Mouse (Mus musculus) embryonic facial prominence, embryonic 15.5 days (tissue): ENCODE data around the gene Slc2a13. TPM values are rescaled to one million over a fixed set of nuclear protein-coding genes. Genes with fewer than 3 reads are reported as not detected.

Source experiments
- ATAC-seq: fragments of 200-750 bp; cut with Nextera tagmentation; 2 replicates; pipeline ENCODE4 v1.8.0; 2017; ENCODE audit warnings: low read depth, moderate TSS enrichment; ENCODE audit not compliant: insufficient number of reproducible peaks, low FRiP score, low TSS enrichment
- H3K27ac ChIP-seq: fragments of 300-500 bp; sonication (generic); replicated peaks from 2 replicates; pipeline ENCODE4 v1.5.1; 2015; ENCODE audit warnings: mild to moderate bottlenecking, inconsistent platforms
- H3K27me3 ChIP-seq: fragments of 300-500 bp; sonication (generic); 2 replicates; pipeline ENCODE4 v1.6.1; 2015; ENCODE audit warnings: inconsistent platforms
- H3K36me3 ChIP-seq: fragments of 300-500 bp; sonication (generic); 2 replicates; pipeline ENCODE4 v1.6.1; 2015; ENCODE audit warnings: mild to moderate bottlenecking, inconsistent platforms
- H3K4me1 ChIP-seq: fragments of 300-500 bp; sonication (generic); 2 replicates; pipeline ENCODE4 v1.6.1; 2015; ENCODE audit warnings: inconsistent platforms
- H3K4me2 ChIP-seq: fragments of 300-500 bp; sonication (generic); replicated peaks from 2 replicates; pipeline ENCODE4 v1.6.1; 2015; ENCODE audit warnings: mild to moderate bottlenecking, inconsistent platforms
- H3K4me3 ChIP-seq: fragments of 300-500 bp; sonication (generic); replicated peaks from 2 replicates; pipeline ENCODE4 v1.5.1; 2015; ENCODE audit warnings: mild to moderate bottlenecking, inconsistent platforms
- H3K9ac ChIP-seq: fragments of 300-500 bp; sonication (generic); 2 replicates; pipeline ENCODE4 v1.6.1; 2015; ENCODE audit warnings: inconsistent platforms
- H3K9me3 ChIP-seq: fragments of 300-500 bp; sonication (generic); replicated peaks from 2 replicates; pipeline ENCODE4 v1.6.1; 2016; ENCODE audit warnings: inconsistent platforms
- WGBS: fragments of 180-500 bp; shearing (Covaris S2); methylation state at CpG from one replicate; pipeline ENCODE4 v1.1.7; 2015; 5-methylcytosine and 5-hydroxymethylcytosine counted together
- polyA plus RNA-seq: library from polyadenylated mRNA; unstranded; fragments of >200 nt; fragmentation: Nextera tagmentation; extraction: Ambion mirVana; gene quantifications from 2 replicates; pipeline ENCODE4 v1.2.1, GENCODE M21; 2015

The Slc2a13 gene
- 2.3 and 2.6 TPM in 2 replicates for polyA plus RNA-seq

DNA sequence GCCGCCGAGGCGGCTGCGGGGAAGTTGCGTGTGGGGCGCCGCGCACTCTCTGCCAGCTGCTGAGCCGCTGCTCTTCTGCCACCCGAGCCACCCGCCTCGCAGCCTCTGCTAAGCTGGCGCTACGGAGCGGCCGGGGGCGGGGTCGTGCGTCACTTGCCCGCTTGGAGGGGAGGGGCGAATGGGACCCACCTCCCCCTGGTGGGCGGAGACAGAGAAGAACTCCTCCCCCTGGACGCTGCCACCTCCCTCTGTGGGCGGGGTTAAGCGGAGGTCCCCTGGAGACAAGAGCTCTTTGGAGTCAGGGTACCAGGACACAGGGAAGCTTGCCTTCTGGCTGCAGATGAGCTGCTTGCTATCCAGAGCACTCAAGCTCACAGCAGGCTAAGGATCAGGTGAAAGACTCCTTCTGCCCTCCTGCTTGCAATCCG is at the start of gene Slc2a13:
Slc2a13 (minus strand) TSS at position 151 of the 428 bp plus-strand sequence.
- H3K9me3 ChIP-seq = no peaks in the 10 kb centered on the region
- peak within 1 kb of the TSS; percentile 70 for H3K9ac ChIP-seq
- no peaks in the 10 kb centered on the region for H3K36me3 ChIP-seq
- peak within 1 kb of the TSS; percentile 76 for H3K27ac ChIP-seq
- H3K4me3 ChIP-seq = peak within 1 kb of the TSS; percentile 62
- WGBS = under 1% methylated on average over 26 of the region's 26 CpGs
- peak within 1 kb of the TSS; percentile 96 for H3K4me2 ChIP-seq
- H3K27me3 ChIP-seq = peaks cover 9% of the 10 kb centered on the region
- ATAC-seq = peak; percentile 95
- peaks cover 18% of the 10 kb centered on the region for H3K4me1 ChIP-seq

DNA sequence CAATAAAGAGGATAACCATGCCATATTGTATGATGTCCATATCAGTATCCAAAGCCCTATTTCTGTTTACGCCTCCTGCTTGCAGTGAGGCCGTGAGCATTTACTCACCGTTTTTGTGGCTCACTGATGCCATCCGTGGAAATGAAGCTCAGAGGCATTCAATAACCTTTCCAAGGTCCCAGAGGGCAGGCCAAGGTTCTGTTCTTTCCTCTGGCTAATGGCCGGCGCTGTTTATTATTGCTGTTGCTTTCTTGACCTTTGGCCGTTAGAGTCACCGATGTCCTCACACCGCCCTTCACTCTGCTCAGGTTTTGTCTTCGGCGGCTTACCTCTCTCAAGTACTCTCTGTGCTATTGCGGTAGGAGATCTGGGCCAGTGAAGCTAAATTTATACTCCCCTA is 43.0 kb upstream of the Slc2a13 start:
- H3K4me2 ChIP-seq = no peak overlapping the region
- no peak overlapping the region for H3K27ac ChIP-seq
- no peaks in the 10 kb centered on the region for H3K4me1 ChIP-seq
- H3K9ac ChIP-seq = no peak overlapping the region
- H3K4me3 ChIP-seq = no peak overlapping the region
- ATAC-seq = no peak
- H3K27me3 ChIP-seq = no peaks in the 10 kb centered on the region
- no peaks in the 10 kb centered on the region for H3K36me3 ChIP-seq
- no peaks in the 10 kb centered on the region for H3K9me3 ChIP-seq
- 60% methylated on average over 12 of the region's 12 CpGs for WGBS

DNA sequence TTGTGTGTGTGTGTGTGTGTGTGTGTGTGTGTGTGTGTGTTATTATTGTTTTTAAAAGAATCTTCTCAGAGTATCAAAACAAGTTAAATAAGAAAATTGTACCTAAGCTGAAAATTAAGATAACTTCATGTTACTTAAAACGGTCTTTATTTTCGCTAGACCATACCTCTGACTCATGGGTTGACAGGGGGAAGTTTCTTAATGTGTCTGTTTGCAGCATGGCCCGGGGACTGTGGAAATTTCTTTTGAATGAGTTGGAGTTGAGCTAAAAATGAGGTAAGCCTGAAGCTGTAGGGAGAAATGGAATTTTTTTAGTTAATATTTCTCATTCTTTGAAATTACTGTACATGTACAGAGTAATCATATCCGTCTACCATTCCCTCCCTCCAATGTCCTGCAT is 42.5 kb upstream of the Slc2a13 start:
- Histone ChIP-seq H3K4me1 (no peaks in the 10 kb centered on the region), H3K4me3 (no peak overlapping the region), H3K4me2 (no peak overlapping the region), H3K27me3 (no peaks in the 10 kb centered on the region), H3K9me3 (no peaks in the 10 kb centered on the region), H3K36me3 (no peaks in the 10 kb centered on the region), H3K27ac (no peak overlapping the region), H3K9ac (no peak overlapping the region)
- 45% methylated on average over 4 of the region's 4 CpGs for WGBS
- ATAC-seq = no peak

DNA sequence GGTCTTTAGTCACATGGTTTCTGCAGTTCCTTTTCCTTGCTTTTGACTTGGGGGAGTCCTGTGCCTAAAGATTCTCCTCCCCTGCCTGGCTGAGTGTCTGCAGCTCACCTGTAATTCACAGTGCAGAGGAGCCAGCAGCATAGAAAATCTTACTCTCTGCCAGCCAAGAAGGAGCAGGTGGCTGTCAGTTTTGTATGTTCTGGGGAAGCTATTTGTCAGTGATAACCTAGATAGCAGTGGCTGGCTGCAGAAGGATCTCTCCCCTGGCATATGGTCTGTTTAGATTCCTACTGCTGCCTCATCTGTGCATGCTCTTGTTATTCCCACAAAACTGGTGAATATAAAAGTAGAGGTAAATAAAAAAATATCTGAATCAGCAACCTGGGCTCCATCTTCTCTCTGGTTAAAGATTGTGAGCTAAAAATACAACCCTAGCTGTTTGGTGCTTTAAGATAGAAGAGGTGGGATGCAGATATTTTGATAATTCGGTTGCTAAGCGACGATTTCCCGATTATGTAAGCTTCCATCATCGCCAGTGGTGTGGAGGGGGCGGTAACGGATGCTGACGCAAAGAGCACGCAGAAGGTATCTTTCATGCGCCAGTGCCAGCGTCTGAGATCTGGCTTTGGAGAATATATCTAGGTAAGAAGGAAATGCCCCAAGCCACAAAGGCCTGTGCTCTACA is 41.1 kb upstream of the Slc2a13 start:
- Histone ChIP-seq H3K27ac (no peak overlapping the region), H3K4me1 (no peaks in the 10 kb centered on the region), H3K4me3 (no peak overlapping the region), H3K9me3 (no peaks in the 10 kb centered on the region), H3K9ac (no peak overlapping the region), H3K36me3 (no peaks in the 10 kb centered on the region), H3K4me2 (no peak overlapping the region), H3K27me3 (no peaks in the 10 kb centered on the region)
- ATAC-seq = no peak
- 86% methylated on average over 11 of the region's 11 CpGs for WGBS

DNA sequence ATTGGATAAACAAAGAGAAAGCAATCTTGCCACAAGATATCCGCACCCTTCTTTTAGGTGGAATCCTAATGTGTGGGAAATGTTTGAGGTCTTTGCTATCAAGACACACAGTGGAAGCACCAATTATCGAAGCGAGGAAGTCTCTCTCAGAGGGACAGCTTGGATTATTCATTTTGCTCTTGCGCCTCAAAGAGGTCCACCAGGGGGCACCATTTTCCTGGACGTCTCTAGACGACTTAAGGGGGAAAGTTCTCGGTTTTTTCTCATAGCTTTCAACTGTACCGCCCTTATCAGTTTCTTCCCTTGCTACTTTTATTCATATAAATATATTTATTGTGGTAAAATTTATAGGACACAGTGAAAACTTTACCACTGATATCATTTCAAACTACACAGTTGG is 36.7 kb upstream of the Slc2a13 start:
- Histone ChIP-seq H3K9ac (no peak overlapping the region), H3K9me3 (no peaks in the 10 kb centered on the region), H3K36me3 (no peaks in the 10 kb centered on the region), H3K4me2 (no peak overlapping the region), H3K27ac (no peak overlapping the region), H3K4me1 (no peaks in the 10 kb centered on the region), H3K4me3 (no peak overlapping the region), H3K27me3 (no peaks in the 10 kb centered on the region)
- 25% methylated on average over 8 of the region's 8 CpGs for WGBS
- ATAC-seq = no peak

DNA sequence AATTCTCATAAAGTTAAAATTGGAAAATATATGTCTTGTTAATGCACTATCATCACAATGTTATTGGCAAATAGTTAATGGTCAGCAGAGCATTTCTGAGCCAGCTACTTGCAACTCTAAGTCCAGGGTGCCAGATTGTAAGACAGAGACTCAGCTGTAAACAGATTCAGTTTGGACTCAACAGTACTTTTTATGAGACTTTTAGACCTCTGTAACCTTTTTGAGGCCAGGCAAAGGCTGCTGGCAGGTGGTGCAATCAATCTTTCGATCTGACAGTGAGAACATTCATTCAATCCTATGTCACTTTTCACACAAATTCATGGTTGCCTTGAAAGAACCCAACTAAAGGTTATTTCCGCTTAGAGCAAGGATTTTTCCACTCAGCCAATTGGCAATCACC is 35.8 kb upstream of the Slc2a13 start:
- Histone ChIP-seq H3K9ac (no peak overlapping the region), H3K4me3 (no peak overlapping the region), H3K4me1 (no peaks in the 10 kb centered on the region), H3K36me3 (no peaks in the 10 kb centered on the region), H3K27ac (no peak overlapping the region), H3K4me2 (no peak overlapping the region), H3K27me3 (no peaks in the 10 kb centered on the region), H3K9me3 (no peaks in the 10 kb centered on the region)
- 88% methylated on average over 2 of the region's 2 CpGs for WGBS
- no peak for ATAC-seq

DNA sequence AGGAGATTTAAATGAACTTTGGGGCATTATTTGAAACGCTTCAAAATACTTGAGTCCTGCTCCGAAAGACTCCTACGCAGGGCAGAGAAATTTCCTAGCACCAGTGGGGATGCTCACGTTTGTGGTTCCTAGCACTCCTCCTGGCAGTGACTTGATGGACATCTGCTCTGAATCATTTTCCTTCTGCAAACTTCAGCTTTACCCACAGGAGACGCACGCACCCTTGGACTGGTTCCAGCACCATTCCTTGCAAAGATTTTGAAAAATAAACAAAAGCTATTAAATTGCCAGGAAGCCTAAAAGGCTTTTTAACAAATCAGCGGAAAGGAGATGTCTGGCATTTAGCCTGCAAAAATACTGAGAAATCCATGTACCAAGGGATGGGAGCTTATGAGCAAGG is 28.1 kb upstream of the Slc2a13 start:
- H3K4me1 ChIP-seq = peaks cover 9% of the 10 kb centered on the region; the same call in 1 of the 2 replicates
- no peaks in the 10 kb centered on the region for H3K36me3 ChIP-seq
- no peaks in the 10 kb centered on the region for H3K9me3 ChIP-seq
- ATAC-seq = no peak
- H3K27me3 ChIP-seq = no peaks in the 10 kb centered on the region
- H3K27ac ChIP-seq = no peak overlapping the region; the same call in 1 of the 2 replicates
- H3K9ac ChIP-seq = no peak overlapping the region
- H3K4me3 ChIP-seq = no peak overlapping the region
- no peak overlapping the region for H3K4me2 ChIP-seq
- WGBS = 21% methylated on average over 7 of the region's 7 CpGs

DNA sequence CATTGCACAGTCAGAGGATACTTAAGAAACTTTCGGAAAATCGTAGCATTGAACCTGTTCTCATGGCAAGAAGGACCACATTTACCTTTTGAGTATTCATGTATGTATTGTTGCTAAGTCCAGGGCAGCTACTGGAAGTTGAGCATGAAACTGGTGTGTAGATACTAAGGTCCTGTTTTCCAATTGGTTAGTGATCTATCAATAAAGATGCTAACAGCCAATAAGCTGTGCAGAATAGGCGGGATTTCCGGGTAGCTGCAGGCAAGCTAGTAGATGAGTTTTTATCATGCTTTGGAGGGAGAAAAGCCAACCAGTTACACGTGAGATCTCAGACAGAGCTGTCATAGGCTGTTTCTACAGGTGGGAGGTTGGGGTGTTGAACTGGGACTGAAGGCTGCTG is 24.2 kb upstream of the Slc2a13 start:
- H3K4me2 ChIP-seq = no peak overlapping the region
- 83% methylated on average over 5 of the region's 5 CpGs for WGBS

DNA sequence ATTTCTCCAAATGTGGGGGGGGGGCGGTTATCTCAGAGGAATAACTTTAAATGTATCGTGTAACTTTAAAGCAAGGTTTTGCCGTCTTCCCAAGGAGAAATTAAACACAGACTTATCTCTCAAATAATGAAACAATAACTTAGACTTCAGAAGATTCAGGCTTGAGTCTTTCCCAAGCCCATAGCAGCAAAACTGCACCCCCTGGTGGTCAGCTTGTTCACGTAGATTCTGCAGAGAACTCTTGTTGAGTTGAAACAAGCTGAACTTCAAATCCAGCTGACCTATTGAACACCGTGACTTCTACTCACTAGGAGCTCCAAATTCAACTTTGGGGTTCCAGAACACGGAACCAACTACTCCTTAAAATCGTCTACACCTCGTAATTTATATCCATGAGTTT is 1.4 kb upstream of the Slc2a13 start:
- H3K9me3 ChIP-seq = no peaks in the 10 kb centered on the region
- H3K4me3 ChIP-seq = no peak overlapping the region
- H3K4me1 ChIP-seq = peaks cover 18% of the 10 kb centered on the region
- H3K36me3 ChIP-seq = no peaks in the 10 kb centered on the region
- H3K9ac ChIP-seq = no peak overlapping the region
- H3K4me2 ChIP-seq = peak overlapping the region; percentile 15; the same call in 1 of the 2 replicates
- peaks cover 9% of the 10 kb centered on the region for H3K27me3 ChIP-seq
- no peak for ATAC-seq
- no peak overlapping the region for H3K27ac ChIP-seq
- 21% methylated on average over 8 of the region's 8 CpGs for WGBS

More for the DNA sequence above, 24.2 kb upstream of the Slc2a13 start:
- ATAC-seq = no peak
- peaks cover 9% of the 10 kb centered on the region; the same call in 1 of the 2 replicates for H3K4me1 ChIP-seq
- H3K9me3 ChIP-seq = no peaks in the 10 kb centered on the region
- no peak overlapping the region for H3K4me3 ChIP-seq
- H3K27ac ChIP-seq = no peak overlapping the region
- no peaks in the 10 kb centered on the region for H3K27me3 ChIP-seq
- H3K9ac ChIP-seq = no peak overlapping the region
- H3K36me3 ChIP-seq = no peaks in the 10 kb centered on the region

DNA sequence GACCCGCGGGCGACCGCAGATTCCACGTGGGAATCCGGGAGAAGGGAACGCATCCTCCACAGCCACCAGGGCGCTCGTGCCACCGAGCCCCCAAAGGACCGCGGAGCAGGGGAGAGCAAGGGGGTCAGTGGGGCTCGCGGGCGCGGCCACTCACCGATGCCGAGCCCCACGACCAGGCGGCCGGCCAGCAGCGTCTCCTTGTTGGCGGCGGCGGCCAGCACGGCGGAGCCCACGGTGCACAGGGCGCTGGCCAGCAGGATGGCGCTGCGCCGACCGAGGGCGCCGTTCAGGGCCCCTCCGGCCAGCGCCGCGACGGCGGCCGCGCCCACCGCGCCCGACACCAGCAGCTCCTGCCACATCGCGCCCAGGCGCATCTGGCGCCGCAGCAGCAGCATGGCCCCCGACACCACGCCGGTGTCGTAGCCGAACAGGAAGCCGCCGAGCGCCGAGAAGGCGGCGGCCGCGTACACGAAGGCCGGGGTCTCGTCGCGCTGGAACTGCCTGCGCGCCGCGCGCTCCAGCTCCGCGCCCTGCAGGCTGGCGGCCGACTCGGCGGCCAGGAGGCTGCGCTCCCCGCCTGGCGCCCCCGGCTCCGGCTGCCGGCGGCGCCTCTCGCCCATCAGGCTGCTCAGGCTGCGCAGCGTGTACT is 516 bp downstream of the Slc2a13 start:
- Histone ChIP-seq H3K4me3 (peak overlapping the region; percentile 62), H3K36me3 (no peaks in the 10 kb centered on the region), H3K27ac (peak overlapping the region; percentile 76), H3K27me3 (peaks cover 9% of the 10 kb centered on the region), H3K9me3 (no peaks in the 10 kb centered on the region), H3K4me2 (peak overlapping the region; percentile 96), H3K4me1 (peaks cover 18% of the 10 kb centered on the region), H3K9ac (peak overlapping the region; percentile 70)
- WGBS = under 1% methylated on average over 77 of the region's 91 CpGs
- ATAC-seq = peak; percentile 83

DNA sequence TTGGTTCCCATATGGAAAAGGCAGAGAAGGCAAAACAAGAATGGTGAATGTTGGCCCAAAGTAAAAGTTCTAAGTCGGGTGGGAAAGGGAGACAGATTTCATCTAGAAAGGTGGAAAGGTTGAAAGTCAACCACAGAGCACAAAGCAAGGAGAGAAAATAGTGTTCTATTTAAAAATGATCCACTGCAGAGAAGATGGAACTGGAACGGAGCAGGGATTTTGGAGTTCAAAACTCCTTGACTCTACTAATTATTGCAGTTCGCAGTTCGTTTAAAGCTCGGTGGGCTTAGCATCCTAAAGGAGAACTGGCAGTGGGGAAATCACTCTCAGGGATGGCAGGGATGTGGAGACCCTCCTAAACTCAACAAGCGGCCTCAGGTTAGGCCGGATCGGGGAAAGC is 1.1 kb downstream of the Slc2a13 start:
- 9% methylated on average over 8 of the region's 8 CpGs for WGBS
- H3K4me3 ChIP-seq = peak overlapping the region; percentile 62

More for the DNA sequence above, 1.1 kb downstream of the Slc2a13 start:
- H3K9me3 ChIP-seq = no peaks in the 10 kb centered on the region
- peak overlapping the region; percentile 70 for H3K9ac ChIP-seq
- H3K36me3 ChIP-seq = no peaks in the 10 kb centered on the region
- H3K27ac ChIP-seq = no peak overlapping the region
- H3K4me2 ChIP-seq = peak overlapping the region; percentile 96
- peaks cover 18% of the 10 kb centered on the region for H3K4me1 ChIP-seq
- no peak for ATAC-seq
- peaks cover 9% of the 10 kb centered on the region for H3K27me3 ChIP-seq
